Mouse (Mus musculus) heart, postnatal 0 days (tissue): Measurements from ENCODE around the gene Gm12216. TPM values are rescaled to one million over a fixed set of nuclear protein-coding genes. Genes with fewer than 3 reads are reported as not detected.
"Not testable (repeated sequence)": the region's sequence is repeated elsewhere in the genome, so short reads cannot be mapped to it uniquely, and the experiment has no call there.

Experiments used
- ATAC-seq: fragments of 200-750 bp; cut with Nextera tagmentation; 2 replicates; pipeline ENCODE4 v1.8.0; 2017; ENCODE audit warnings: low read depth, moderate number of reproducible peaks, moderate library complexity; ENCODE audit not compliant: insufficient read depth
- DNase-seq: peaks from one replicate; pipeline ENCODE4 v3.0.0-alpha.2; 2016; ENCODE audit warnings: low spot score
- H3K27ac ChIP-seq: fragments of 300-500 bp; sonication (generic); 2 replicates; pipeline ENCODE4 v1.5.1; 2014; ENCODE audit warnings: low read depth, mild to moderate bottlenecking
- H3K27me3 ChIP-seq: fragments of 300-500 bp; sonication (generic); 2 replicates; pipeline ENCODE4 v1.6.1; 2014; ENCODE audit warnings: low read length, mixed read lengths; ENCODE audit not compliant: control insufficient read depth, insufficient read depth
- H3K36me3 ChIP-seq: fragments of 300-500 bp; sonication (generic); replicated peaks from 2 replicates; pipeline ENCODE4 v1.6.1; 2014; ENCODE audit warnings: low read length, mixed read lengths; ENCODE audit not compliant: control insufficient read depth, insufficient read depth
- H3K4me1 ChIP-seq: fragments of 300-500 bp; sonication (generic); 2 replicates; pipeline ENCODE4 v1.6.1; 2014; ENCODE audit warnings: antibody characterized with exemption; ENCODE audit not compliant: control insufficient read depth, insufficient read depth
- H3K4me2 ChIP-seq: fragments of 300-500 bp; sonication (generic); 2 replicates; pipeline ENCODE4 v1.6.1; 2014; ENCODE audit warnings: low read depth, mild to moderate bottlenecking, low read length, moderate library complexity
- H3K4me3 ChIP-seq: fragments of 300-500 bp; sonication (generic); 2 replicates; pipeline ENCODE4 v1.5.1; 2014; ENCODE audit warnings: low read depth, low read length
- H3K9ac ChIP-seq: fragments of 300-500 bp; sonication (generic); replicated peaks from 2 replicates; pipeline ENCODE4 v1.6.1; 2014; ENCODE audit warnings: low read depth, low read length, mixed read lengths
- H3K9me3 ChIP-seq: fragments of 300-500 bp; sonication (generic); replicated peaks from 2 replicates; pipeline ENCODE4 v1.6.1; 2016; ENCODE audit warnings: low read length; ENCODE audit not compliant: control insufficient read depth
- CTCF ChIP-seq: IDR thresholded peaks from 2 replicates; pipeline ENCODE4 v1.5.1; 2016; ENCODE audit warnings: antibody characterized with exemption, control low read depth, low read depth
- EP300 ChIP-seq: IDR thresholded peaks from 2 replicates; pipeline ENCODE4 v1.6.1; 2016; ENCODE audit warnings: antibody characterized with exemption, low read depth
- WGBS: fragments of 180-500 bp; shearing (Covaris S2); extraction: QIAGEN DNeasy Blood & Tissue Kit; methylation state at CpG from one replicate; pipeline ENCODE4 v1.1.7; 2014; 5-methylcytosine and 5-hydroxymethylcytosine counted together
- polyA plus RNA-seq: library from polyadenylated mRNA; unstranded; fragments of >200 nt; fragmentation: Nextera tagmentation; extraction: Ambion mirVana; gene quantifications from 2 replicates; pipeline ENCODE4 v1.2.1, GENCODE M21; 2015
- total RNA-seq: library from RNA; depleted of rRNA; stranded (reverse); fragments of >200 nt; gene quantifications from 2 replicates; pipeline ENCODE4 v1.2.3, GENCODE M21; 2014; ENCODE audit warnings: low replicate concordance; rRNA removed

The Gm12216 gene
- total RNA-seq (not detected in 2 replicates), polyA plus RNA-seq (1.2 and 1.6 TPM in 2 replicates)

GRCm38 (mm10) chr11:53858761-53859580, at the start of gene Gm12216:
Gm12216 (minus strand) TSS chr11:53859256.
- H3K4me3 ChIP-seq, result peak within 1 kb of the TSS; percentile 51
- ATAC-seq, result peak; percentile 75
- peak within 1 kb of the TSS; percentile 58 for H3K4me2 ChIP-seq
- H3K27ac ChIP-seq, result 0 out of 2 replicates have a peak within 1 kb of the TSS, but pooled peaks have one; percentile 1
- DNase-seq, H3K9me3 ChIP-seq, H3K4me1 ChIP-seq, H3K36me3 ChIP-seq, H3K27me3 ChIP-seq: not testable (repeated sequence)
- peak; percentile 17 for TF ChIP-seq CTCF
- WGBS, result 8% methylated on average over 41 of the region's 50 CpGs
- H3K9ac ChIP-seq, result peak within 1 kb of the TSS; percentile 52

GRCm38 (mm10) chr11:53908686-53909085, 49.6 kb upstream of the Gm12216 start:
- Histone ChIP-seq H3K4me3 (no peak overlapping the region), H3K36me3 (no peaks in the 10 kb centered on the region), H3K4me2 (no peak overlapping the region), H3K27me3 (no peaks in the 10 kb centered on the region), H3K9ac (no peak overlapping the region), H3K27ac (no peak overlapping the region), H3K9me3 (no peaks in the 10 kb centered on the region), H3K4me1 (0 out of 2 replicates have a peak, but pooled peaks cover 4% of the 10 kb centered on the region)
- TF ChIP-seq CTCF (no peak), EP300 (no peak)
- ATAC-seq, result no peak
- WGBS, result 78% methylated on average over 8 of the region's 8 CpGs
- DNase-seq, result no peak

GRCm38 (mm10) chr11:53904534-53904925, 45.5 kb upstream of the Gm12216 start:
- H3K9ac ChIP-seq, result no peak overlapping the region
- H3K27ac ChIP-seq, result no peak overlapping the region
- H3K4me3 ChIP-seq, result no peak overlapping the region
- H3K4me1 ChIP-seq, result 0 out of 2 replicates have a peak, but pooled peaks cover 4% of the 10 kb centered on the region
- no peaks in the 10 kb centered on the region for H3K36me3 ChIP-seq
- ATAC-seq, result no peak
- no peaks in the 10 kb centered on the region for H3K9me3 ChIP-seq
- 83% methylated on average over 9 of the region's 9 CpGs for WGBS
- H3K4me2 ChIP-seq, result no peak overlapping the region
- DNase-seq, result no peak
- TF ChIP-seq CTCF (no peak), EP300 (no peak)
- no peaks in the 10 kb centered on the region for H3K27me3 ChIP-seq

GRCm38 (mm10) chr11:53903781-53904533, 44.9 kb upstream of the Gm12216 start:
- Histone ChIP-seq H3K9me3 (no peaks in the 10 kb centered on the region), H3K4me3 (no peak overlapping the region), H3K27ac (no peak overlapping the region; the same call in 1 of the 2 replicates), H3K9ac (no peak overlapping the region), H3K27me3 (no peaks in the 10 kb centered on the region), H3K4me2 (no peak overlapping the region), H3K36me3 (no peaks in the 10 kb centered on the region), H3K4me1 (0 out of 2 replicates have a peak, but pooled peaks cover 4% of the 10 kb centered on the region)
- WGBS, result 39% methylated on average over 16 of the region's 16 CpGs
- ATAC-seq (peak; percentile 70), DNase-seq (peak; percentile 69)
- TF ChIP-seq EP300 (no peak), CTCF (no peak)

- Histone ChIP-seq H3K36me3 (no peaks in the 10 kb centered on the region), H3K9ac (no peak overlapping the region), H3K4me3 (no peak overlapping the region), H3K27me3 (no peaks in the 10 kb centered on the region), H3K9me3 (no peaks in the 10 kb centered on the region), H3K27ac (no peak overlapping the region), H3K4me2 (no peak overlapping the region), H3K4me1 (0 out of 2 replicates have a peak, but pooled peaks cover 4% of the 10 kb centered on the region)
- WGBS, result 94% methylated on average over 14 of the region's 14 CpGs
- no peak for DNase-seq
- ATAC-seq, result no peak
- TF ChIP-seq CTCF (no peak), EP300 (no peak)
These were observed 43.7 kb upstream of the Gm12216 start for GRCm38 (mm10) chr11:53902741-53903140.
